7 mouse cellular contexts compared by ENCODE assay signal in genomic region chr9:81863888-81864234, GRCm38 (mm10). TPM values are rescaled to one million over a fixed set of nuclear protein-coding genes. Genes with fewer than 3 reads are reported as not detected.
DNase-seq lines count a peak whose midpoint lies in the region; ATAC-seq lines count a peak whose summit lies in the region.

No protein-coding gene starts in this region.

- H3K4me3 ChIP-seq in forebrain, embryonic 11.5 days (ENCODE audit: low read depth, low read length), result peak overlapping the region; percentile 42
- H3K4me3 ChIP-seq in limb, embryonic 11.5 days (ENCODE audit: low read depth, low read length), result peak overlapping the region; percentile 50
- peak overlapping the region; percentile 59 for H3K4me3 ChIP-seq in neural tube, embryonic 15.5 days (replicated peaks)

- peak overlapping the region; percentile 50; the same call in 1 of the 2 replicates for H3K9ac ChIP-seq in forebrain, embryonic 11.5 days (ENCODE audit: low read length)
- H3K9ac ChIP-seq in limb, embryonic 11.5 days (ENCODE audit: low read length), result peak overlapping the region; percentile 65
- peak overlapping the region; percentile 51 for H3K9ac ChIP-seq in neural tube, embryonic 15.5 days (replicated peaks)

- no peak; the same call in 1 of the 2 replicates for ATAC-seq in forebrain, embryonic 11.5 days (replicated peaks; ENCODE audit: low FRiP score)
- no peak for ATAC-seq in limb, embryonic 11.5 days (ENCODE audit: insufficient number of reproducible peaks, low FRiP score, low TSS enrichment, low read depth)
- ATAC-seq in neural tube, embryonic 15.5 days (ENCODE audit: low FRiP score), result peak; percentile 62; the same call in 1 of the 2 replicates

- peak overlapping the region; percentile 61 for H3K4me2 ChIP-seq in forebrain, embryonic 11.5 days (ENCODE audit: low read depth, low read length, severe bottlenecking)
- peak overlapping the region; percentile 64 for H3K4me2 ChIP-seq in limb, embryonic 11.5 days (ENCODE audit: low read depth, severe bottlenecking)
- H3K4me2 ChIP-seq in neural tube, embryonic 15.5 days, result peak overlapping the region; percentile 95

- H3K27ac ChIP-seq in forebrain, embryonic 11.5 days (ENCODE audit: low read depth, low read length), result no peak overlapping the region
- H3K27ac ChIP-seq in limb, embryonic 11.5 days (replicated peaks; ENCODE audit: low read depth, low read length), result no peak overlapping the region
- no peak overlapping the region for H3K27ac ChIP-seq in neural tube, embryonic 15.5 days (replicated peaks)

- H3K36me3 ChIP-seq in forebrain, embryonic 11.5 days (ENCODE audit: control insufficient read depth, insufficient read depth, low read length), result no peaks in the 10 kb centered on the region
- H3K36me3 ChIP-seq in limb, embryonic 11.5 days (ENCODE audit: control insufficient read depth, insufficient read depth, low read length), result no peaks in the 10 kb centered on the region
- no peaks in the 10 kb centered on the region for H3K36me3 ChIP-seq in neural tube, embryonic 15.5 days

- H3K9me3 ChIP-seq in forebrain, embryonic 11.5 days (ENCODE audit: control insufficient read depth, low read length), result no peaks in the 10 kb centered on the region
- no peaks in the 10 kb centered on the region for H3K9me3 ChIP-seq in limb, embryonic 11.5 days (ENCODE audit: control insufficient read depth, low read length)
- no peaks in the 10 kb centered on the region for H3K9me3 ChIP-seq in neural tube, embryonic 15.5 days (replicated peaks)

- peak; percentile 2 for DNase-seq in right cerebral cortex, adult 18-20 months
- DNase-seq in right cerebral cortex, postnatal 14 days, result no peak
- DNase-seq in forebrain, embryonic 11.5 days (ENCODE audit: low spot score), result no peak
- DNase-seq in limb, embryonic 11.5 days (ENCODE audit: low spot score), result no peak
- DNase-seq in adrenal gland, adult 2 months, result no peak
- no peak for DNase-seq in adrenal gland, adult (ENCODE audit: inconsistent age in 2 of 2, low spot score in 1 of 2)

- WGBS in forebrain, embryonic 11.5 days, result 24% methylated on average over 13 of the region's 13 CpGs
- WGBS in limb, embryonic 11.5 days, result 19% methylated on average over 13 of the region's 13 CpGs
- 28% methylated on average over 13 of the region's 13 CpGs for WGBS in neural tube, embryonic 15.5 days

- H3K27me3 ChIP-seq in forebrain, embryonic 11.5 days (ENCODE audit: control insufficient read depth, insufficient read depth, low read length), result peaks cover 6% of the 10 kb centered on the region
- H3K27me3 ChIP-seq in limb, embryonic 11.5 days (ENCODE audit: control insufficient read depth, insufficient read depth, low read length), result peaks cover 7% of the 10 kb centered on the region; the same call in 1 of the 2 replicates
- H3K27me3 ChIP-seq in neural tube, embryonic 15.5 days (replicated peaks), result peaks cover 9% of the 10 kb centered on the region; the same call in 1 of the 2 replicates

- H3K4me1 ChIP-seq in forebrain, embryonic 11.5 days (replicated peaks; ENCODE audit: control insufficient read depth, insufficient read depth, low read length), result no peaks in the 10 kb centered on the region
- H3K4me1 ChIP-seq in limb, embryonic 11.5 days (ENCODE audit: control insufficient read depth, insufficient read depth, low read length), result no peaks in the 10 kb centered on the region
- peaks cover 4% of the 10 kb centered on the region for H3K4me1 ChIP-seq in neural tube, embryonic 15.5 days

RNA-seq across cellular contexts. Expression of gene Mei4, which starts 0.4 kb away (rescaled TPM):
- 0.65 and 1.4 TPM in 2 replicates for polyA plus RNA-seq in forebrain, embryonic 11.5 days (2014; fragmentation: Nextera tagmentation; extraction: Ambion mirVana)
- polyA plus RNA-seq in limb, embryonic 11.5 days (2014; fragmentation: Nextera tagmentation; extraction: Ambion mirVana), result 0.54 and 0.67 TPM in 2 replicates
- 1.4 and 2.0 TPM in 2 replicates for polyA plus RNA-seq in neural tube, embryonic 15.5 days (2015; fragmentation: Nextera tagmentation; extraction: Ambion mirVana)
- under 1 TPM in 1 of 2 experiments, not detected in 1; 0.45 TPM for total RNA-seq in adrenal gland, adult 2 months (2021)
- 0.13 TPM in 1 of 2 replicates, not detected in the other for polyA plus RNA-seq in adrenal gland, adult 2 months (2012; rRNA removed)
